Mouse (Mus musculus) C2C12 (cell line): ENCODE data around the gene Adcy3. TPM values are rescaled to one million over a fixed set of nuclear protein-coding genes. Genes with fewer than 3 reads are reported as not detected.

Experiments used
- H3K27me3 ChIP-seq: one replicate; pipeline ENCODE4 v1.6.1; 2011; ENCODE audit not compliant: control insufficient read depth, insufficient read depth, insufficient read length
- H3K36me3 ChIP-seq: one replicate; pipeline ENCODE4 v1.6.1; 2011; ENCODE audit not compliant: control insufficient read depth, insufficient read depth
- H3K4me3 ChIP-seq: one replicate; pipeline ENCODE4 v1.5.1; 2011; ENCODE audit warnings: mild to moderate bottlenecking, control low read depth; ENCODE audit not compliant: poor library complexity, insufficient read depth, severe bottlenecking
- H3K79me2 ChIP-seq: one replicate; pipeline ENCODE4 v1.6.1; 2011; ENCODE audit not compliant: control insufficient read depth, insufficient read depth
- H3K79me3 ChIP-seq: one replicate; pipeline ENCODE4 v1.6.1; 2011; ENCODE audit warnings: low read depth, control low read depth
- H3ac ChIP-seq: one replicate; pipeline ENCODE3; 2011; ENCODE audit warnings: low read depth; ENCODE audit not compliant: control insufficient read depth, insufficient read length
- CEBPB ChIP-seq: IDR thresholded peaks from one replicate; pipeline ENCODE4 v1.6.1; 2011; ENCODE audit warnings: low read depth, mild to moderate bottlenecking, control low read depth, moderate library complexity
- CTCF ChIP-seq: IDR thresholded peaks from one replicate; pipeline ENCODE4 v1.5.1; 2011; ENCODE audit not compliant: control insufficient read depth, insufficient read depth, insufficient read length
- FOSL1 ChIP-seq: IDR thresholded peaks from one replicate; pipeline ENCODE4 v1.8.0; 2011; ENCODE audit warnings: mild to moderate bottlenecking, low read length; ENCODE audit not compliant: poor library complexity, insufficient read depth, severe bottlenecking
- MAX ChIP-seq: IDR thresholded peaks from one replicate; pipeline ENCODE4 v1.6.1; 2011; ENCODE audit warnings: mild to moderate bottlenecking, control low read depth
- MYOD1 ChIP-seq: IDR thresholded peaks from one replicate; pipeline ENCODE4 v1.6.1; 2011; ENCODE audit warnings: low read depth; ENCODE audit not compliant: control insufficient read depth, insufficient read length
- MYOG ChIP-seq: IDR thresholded peaks from one replicate; pipeline ENCODE4 v1.6.1; 2011; ENCODE audit not compliant: control insufficient read depth, insufficient read length; ENCODE audit errors: extremely low read depth
- USF1 ChIP-seq: IDR thresholded peaks from one replicate; pipeline ENCODE4 v1.6.1; 2011; ENCODE audit warnings: low read depth, mild to moderate bottlenecking, control low read depth, moderate library complexity
- long read RNA-seq, 2 experiments: library from polyadenylated mRNA; unstranded; transcript quantifications; one replicate each; pipeline ENCODE4 v2.0.0; 2019 to 2020
- polyA plus RNA-seq: library from polyadenylated mRNA; unstranded; fragments of >200 nt; fragmentation: generic; extraction: Trizol; gene quantifications from one replicate; pipeline ENCODE4 v1.2.1, GENCODE M21; 2012; ENCODE audit warnings: missing spikeins

Gene Adcy3
- 2.1 TPM for polyA plus RNA-seq
- long read RNA-seq, experiment 1, partial matches to known transcripts: 1 of 2 reads
- long read RNA-seq, experiment 1, other reads (novel, unspliced or antisense): 1 of 2 reads
- long read RNA-seq, experiment 2, full-length matches to known transcripts: 2 of 47 reads
- long read RNA-seq, experiment 2, partial matches to known transcripts: 7 of 47 reads
- long read RNA-seq, experiment 2, other reads (novel, unspliced or antisense): 38 of 47 reads

DNA sequence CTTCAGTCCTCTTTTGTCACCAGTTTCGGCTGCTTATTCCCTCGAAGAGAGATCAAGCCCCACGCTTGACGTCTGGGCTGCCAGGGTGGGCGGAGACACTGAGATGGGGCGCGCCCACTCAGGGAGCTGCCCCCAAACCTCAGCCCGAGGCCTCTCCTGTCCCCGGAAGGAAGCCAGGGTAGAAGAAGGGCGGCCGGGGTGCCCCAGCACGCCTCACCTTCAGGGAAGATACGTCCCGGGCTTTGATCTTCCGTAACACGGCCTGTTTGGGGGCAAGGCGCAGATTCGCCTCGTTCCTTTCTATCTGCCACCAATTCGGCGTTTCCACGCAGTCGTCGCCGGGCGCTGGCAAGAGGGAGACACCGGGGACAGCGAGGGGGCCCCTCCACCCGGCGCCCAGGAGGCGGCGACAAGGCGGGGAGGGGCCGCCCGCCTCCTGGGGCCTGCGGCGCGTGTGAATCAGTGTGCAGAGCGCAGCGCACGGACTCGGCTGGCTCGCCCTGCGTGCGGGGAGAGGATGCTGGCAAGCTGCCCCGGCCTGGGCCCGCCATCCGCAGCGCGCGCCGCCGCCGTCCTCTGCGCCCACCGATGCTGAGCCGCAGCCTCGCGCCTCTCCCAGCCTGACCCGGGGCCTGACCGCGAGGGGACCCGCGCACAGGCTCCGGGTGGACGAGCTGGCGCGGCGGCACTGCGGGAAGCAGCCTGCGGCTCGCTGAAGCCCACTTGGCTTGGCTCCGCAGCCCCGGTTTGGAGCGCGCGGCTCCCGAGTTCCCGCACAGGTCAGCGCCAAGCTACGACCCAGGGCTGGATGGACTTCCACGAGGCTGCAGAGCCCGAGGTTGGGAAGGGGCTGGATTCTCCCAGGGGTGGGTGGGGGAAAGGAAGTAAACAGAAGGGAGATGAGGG is at the start of gene Adcy3:
TSS of gene Adcy3 (plus strand) at position 163 of the 906 bp plus-strand sequence.
- Histone ChIP-seq H3K27me3 (peaks cover 3% of the 10 kb centered on the region), H3ac (no peak within 1 kb of the TSS), H3K79me3 (no peaks in the 10 kb centered on the region), H3K4me3 (no peak within 1 kb of the TSS), H3K36me3 (no peaks in the 10 kb centered on the region), H3K79me2 (no peaks in the 10 kb centered on the region)
- TF ChIP-seq FOSL1: no peak
- no peak for TF ChIP-seq USF1
- no peak for TF ChIP-seq CEBPB
- TF ChIP-seq MAX: no peak
- no peak for TF ChIP-seq CTCF
- TF ChIP-seq MYOG: no peak
- no peak for TF ChIP-seq MYOD1

GRCm38 (mm10) chr12:4083441-4083840 is 49.5 kb upstream of the Adcy3 start:
- TF ChIP-seq MYOG (no peak), CEBPB (no peak), MAX (no peak), MYOD1 (no peak), USF1 (no peak)
- H3K79me3 ChIP-seq: peaks cover 3% of the 10 kb centered on the region
- peaks cover 20% of the 10 kb centered on the region for H3K36me3 ChIP-seq
- H3ac ChIP-seq: no peak overlapping the region
- peaks cover 24% of the 10 kb centered on the region for H3K79me2 ChIP-seq
- no peak overlapping the region for H3K4me3 ChIP-seq
- H3K27me3 ChIP-seq: no peaks in the 10 kb centered on the region

DNA sequence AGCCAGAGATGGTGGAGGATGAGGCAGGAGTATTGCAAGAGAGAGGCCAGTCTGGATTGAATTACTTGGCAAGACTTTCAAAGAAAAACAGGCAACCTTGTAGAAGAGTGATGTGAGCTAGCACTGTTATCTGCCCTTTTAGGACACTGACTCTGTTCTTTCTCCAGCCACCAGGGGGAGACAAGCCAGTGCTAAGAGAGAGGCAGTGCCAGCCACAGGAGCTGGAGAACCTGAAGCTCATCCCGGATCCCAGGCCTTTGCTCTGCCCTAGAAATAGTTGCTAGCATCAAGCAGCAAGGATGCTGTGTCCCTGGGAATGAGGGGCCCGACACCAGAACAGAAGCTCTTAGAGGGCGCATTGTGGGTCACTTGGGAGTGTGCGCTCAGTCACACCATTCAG is 25.5 kb upstream of the Adcy3 start:
- Histone ChIP-seq H3K79me2 (no peaks in the 10 kb centered on the region), H3K79me3 (no peaks in the 10 kb centered on the region), H3ac (no peak overlapping the region), H3K27me3 (no peaks in the 10 kb centered on the region), H3K36me3 (peaks cover 36% of the 10 kb centered on the region), H3K4me3 (no peak overlapping the region)
- TF ChIP-seq MAX: no peak
- no peak for TF ChIP-seq MYOG
- peak; percentile 48 for TF ChIP-seq CTCF

- H3K27me3 ChIP-seq: no peaks in the 10 kb centered on the region
- no peak overlapping the region for H3K4me3 ChIP-seq
- no peak overlapping the region for H3ac ChIP-seq
- no peaks in the 10 kb centered on the region for H3K79me3 ChIP-seq
- H3K36me3 ChIP-seq: no peaks in the 10 kb centered on the region
- no peaks in the 10 kb centered on the region for H3K79me2 ChIP-seq
- no peak for TF ChIP-seq MAX
- no peak for TF ChIP-seq MYOD1
- TF ChIP-seq MYOG: no peak
- no peak for TF ChIP-seq USF1
- TF ChIP-seq CTCF: no peak
- TF ChIP-seq FOSL1: no peak
- no peak for TF ChIP-seq CEBPB
These were observed 16.8 kb upstream of the Adcy3 start for GRCm38 (mm10) chr12:4116132-4116531.

DNA sequence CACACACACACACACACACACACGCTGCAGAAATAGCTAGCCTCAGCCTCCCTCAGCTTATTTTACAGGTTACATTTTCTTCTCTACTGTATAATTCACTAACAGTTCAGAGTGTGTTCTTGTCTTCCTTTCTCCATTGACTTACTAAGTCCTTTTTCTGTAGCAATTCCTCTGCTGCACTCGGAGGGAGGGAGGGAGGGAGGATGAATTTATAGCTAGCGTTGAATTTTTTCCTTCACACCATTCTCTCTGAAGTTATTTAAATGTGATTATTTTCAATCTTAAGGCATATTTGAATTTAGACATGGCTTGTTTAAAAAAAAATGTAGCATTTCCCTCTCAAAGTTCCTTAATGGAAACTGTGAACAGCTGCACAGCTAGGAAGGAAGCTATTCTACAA is 15.8 kb upstream of the Adcy3 start:
- no peaks in the 10 kb centered on the region for H3K79me3 ChIP-seq
- H3K27me3 ChIP-seq: no peaks in the 10 kb centered on the region
- TF ChIP-seq USF1 (no peak), MAX (no peak), CEBPB (no peak), MYOG (no peak), FOSL1 (no peak), CTCF (no peak), MYOD1 (no peak)
- H3ac ChIP-seq: no peak overlapping the region
- no peak overlapping the region for H3K4me3 ChIP-seq
- no peaks in the 10 kb centered on the region for H3K79me2 ChIP-seq
- H3K36me3 ChIP-seq: no peaks in the 10 kb centered on the region
